Mouse (Mus musculus) adipocyte (in vitro differentiated cells): ENCODE measurements around the gene Hscb.

ENCODE experiments used
- DNase-seq: peaks from one replicate; pipeline ENCODE4 v3.0.0-alpha.2; 2016; ENCODE audit warnings: low spot score

Gene Hscb

DNA sequence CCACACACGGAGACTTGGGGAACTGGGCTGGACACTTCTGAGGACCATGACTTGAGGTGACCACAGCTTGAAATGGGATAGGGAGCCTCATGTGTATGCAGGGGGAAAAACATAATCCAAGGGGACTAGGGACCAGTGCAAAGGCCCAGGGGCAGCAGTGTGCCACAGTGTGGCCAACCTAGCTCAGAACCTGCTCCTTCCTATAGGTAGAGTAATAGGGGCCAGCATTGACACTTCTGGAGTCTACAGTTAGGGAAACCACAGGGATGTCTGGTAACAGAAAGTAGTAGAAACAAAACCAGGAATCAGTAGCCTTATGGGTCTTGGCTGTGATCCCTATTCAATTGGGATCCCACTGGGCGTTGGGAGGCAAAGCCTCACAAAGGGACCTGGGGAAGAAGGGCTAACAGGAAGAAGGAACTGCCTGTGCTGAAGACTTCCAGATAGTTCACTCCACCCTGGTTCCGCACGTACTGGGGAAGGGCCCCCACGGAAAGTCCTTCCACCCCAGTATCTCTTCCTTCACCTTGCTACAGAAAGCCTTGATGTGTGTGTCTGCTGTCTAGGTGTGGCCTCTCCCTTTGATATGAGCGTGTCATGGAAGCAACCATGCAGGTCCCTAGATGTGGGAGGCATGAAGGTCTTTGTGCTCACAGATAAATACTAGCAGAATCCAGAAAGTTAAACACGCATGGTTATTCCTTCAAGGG is 57.9 kb downstream of the Hscb start:
- no peak for DNase-seq

DNA sequence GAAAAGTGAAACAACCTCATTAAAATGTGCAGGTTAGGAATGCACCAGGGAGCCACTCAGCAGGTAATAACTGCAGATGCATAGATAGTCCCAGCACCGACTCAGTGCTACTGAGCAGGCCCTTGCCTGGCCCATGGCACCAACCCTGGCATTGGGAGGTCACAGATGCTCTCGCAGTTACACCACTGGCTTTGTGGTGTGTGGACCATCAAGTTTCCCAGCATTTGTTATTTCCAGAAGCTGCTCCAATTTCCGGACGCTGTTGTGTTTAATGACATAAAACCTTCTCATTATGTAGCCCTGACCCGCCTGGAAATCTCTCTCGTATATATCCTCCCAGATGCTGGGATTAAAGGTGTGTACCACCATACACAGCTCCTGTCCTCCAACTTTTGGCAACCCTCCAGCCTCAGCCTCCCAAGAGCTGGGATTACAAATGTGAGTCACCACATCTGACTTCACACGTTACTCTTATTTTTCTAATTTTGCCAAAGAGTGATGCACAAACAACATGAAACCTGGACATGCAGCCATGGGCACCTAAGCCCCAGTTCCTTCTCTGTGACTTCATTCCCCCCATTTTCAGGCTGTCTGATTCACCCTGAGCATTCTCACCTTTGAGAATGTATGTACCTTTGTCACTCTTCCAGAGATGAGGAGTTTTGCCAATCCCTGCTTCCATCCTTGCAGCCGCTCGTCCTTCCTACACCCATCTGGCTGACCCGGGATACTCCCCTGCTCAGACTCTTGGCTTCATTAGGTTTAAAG is 58.6 kb downstream of the Hscb start:
- DNase-seq: peak; percentile 41

DNA sequence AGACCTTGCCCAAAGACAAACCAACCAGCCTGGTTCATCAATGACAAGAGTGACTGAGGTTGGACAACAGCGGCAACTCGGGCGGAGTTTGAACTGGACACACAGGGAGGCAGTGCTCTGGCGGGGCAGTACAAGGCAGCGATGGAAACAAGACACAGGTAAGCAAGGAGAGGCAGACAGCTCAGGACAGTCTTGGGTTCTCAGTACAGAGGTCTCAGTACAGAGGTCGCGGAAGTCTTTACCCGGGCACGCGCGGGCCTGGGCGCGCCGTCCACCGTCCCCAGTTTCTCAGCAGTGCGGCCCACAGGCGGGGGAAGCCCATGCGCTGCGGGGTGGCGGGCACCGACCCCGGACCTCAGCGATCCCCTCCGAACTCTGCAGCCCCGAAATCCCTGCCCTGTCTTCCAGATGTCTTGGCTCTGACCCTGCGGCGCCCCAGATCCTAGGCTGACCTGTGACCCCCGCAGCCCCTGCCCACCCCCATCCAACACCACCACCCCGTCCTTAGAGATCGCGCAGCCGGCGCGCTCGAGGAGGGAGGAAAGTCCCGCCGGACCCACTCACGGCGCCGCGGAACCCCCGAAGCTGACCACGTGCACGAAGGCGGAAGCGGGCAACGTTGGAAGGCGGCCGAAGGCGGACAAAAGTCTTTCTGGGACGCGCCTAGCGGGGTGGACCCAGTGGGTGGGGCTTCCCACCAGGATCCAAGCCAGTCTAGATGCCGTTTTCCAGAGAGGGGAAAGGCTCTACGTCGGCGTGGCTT is 59.4 kb downstream of the Hscb start, which contains the start of gene Pus1:
TSS of gene Pus1 (minus strand) at position 662 of the 763 bp plus-strand sequence.
- DNase-seq: peak; percentile 92

DNA sequence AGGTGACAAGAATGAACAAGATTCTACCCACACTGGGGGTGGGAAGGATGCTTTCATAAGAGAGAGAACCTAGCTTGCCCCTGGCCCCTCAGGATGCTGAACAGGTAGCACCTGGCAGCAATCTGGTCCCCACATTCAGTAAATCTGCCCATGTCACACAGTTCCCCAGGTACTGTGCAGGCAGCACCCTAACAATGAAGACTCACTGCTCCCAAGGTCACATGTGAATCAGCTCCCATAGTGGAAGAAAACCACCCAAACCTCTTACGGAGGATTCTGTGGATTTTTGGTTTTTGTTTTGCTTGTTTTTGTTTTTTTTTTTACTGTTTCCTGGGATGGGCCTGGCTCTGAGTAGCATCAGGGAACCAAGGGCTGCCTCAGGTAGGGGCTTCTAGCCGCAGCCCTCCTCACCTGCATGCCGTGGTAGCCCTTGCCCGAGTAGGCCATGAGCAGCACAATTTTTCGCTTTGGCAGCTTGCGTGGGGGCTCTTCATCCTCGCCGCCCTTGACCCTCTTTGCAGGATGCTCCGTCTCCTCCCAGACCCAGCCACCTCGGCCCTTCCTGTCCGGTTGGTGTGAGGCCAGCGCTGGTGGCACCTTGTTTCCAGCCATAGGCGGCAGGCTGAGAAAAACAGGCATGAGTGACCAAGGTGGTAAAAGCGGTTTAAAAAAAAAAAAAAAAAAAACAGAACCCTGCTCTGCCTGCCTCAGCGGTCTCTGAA is 60.1 kb downstream of the Hscb start:
- DNase-seq: no peak
